Mouse (Mus musculus): Measurements from ENCODE around the gene Il25. TPM values are rescaled to one million over a fixed set of nuclear protein-coding genes. Genes with fewer than 3 reads are reported as not detected.

The Il25 gene
- not detected for total RNA-seq (2021)
- long read RNA-seq: 0 reads

- no peak for DNase-seq (ENCODE audit: low spot score in 2 of 2)
Measured at GRCm38 (mm10) chr14:54932645-54933150, at the start of gene Il25. Gene Il25, plus strand, starts transcription at chr14:54932695.

GRCm38 (mm10) chr14:54883154-54884021, 49.1 kb upstream of the Il25 start, which contains the start of the genes Bcl2l2 and Gm20521:
Gene Bcl2l2, plus strand, starts transcription at chr14:54883377.
Gene Gm20521, plus strand, starts transcription at chr14:54883441.
- DNase-seq (ENCODE audit: low spot score in 2 of 2): peak; percentile 75 to 81

GRCm38 (mm10) chr14:54884022-54884712, 48.3 kb upstream of the Il25 start:
- DNase-seq (ENCODE audit: low spot score in 2 of 2): no peak

GRCm38 (mm10) chr14:54885309-54885708, 47.2 kb upstream of the Il25 start:
- no peak for DNase-seq (ENCODE audit: low spot score in 2 of 2)

GRCm38 (mm10) chr14:54892200-54892599, 40.3 kb upstream of the Il25 start, which contains the start of gene Pabpn1:
Gene Pabpn1, plus strand, starts transcription at chr14:54892500.
- DNase-seq (ENCODE audit: low spot score in 2 of 2): no peak

GRCm38 (mm10) chr14:54893651-54894181, 38.8 kb upstream of the Il25 start:
- peak; percentile 97 to 98 for DNase-seq (ENCODE audit: low spot score in 2 of 2)

- no peak for DNase-seq (ENCODE audit: low spot score in 2 of 2)
Measured at GRCm38 (mm10) chr14:54894296-54895151, 38.0 kb upstream of the Il25 start.

GRCm38 (mm10) chr14:54897445-54897844, 35.0 kb upstream of the Il25 start:
- no peak for DNase-seq (ENCODE audit: low spot score in 2 of 2)

- DNase-seq (ENCODE audit: low spot score in 2 of 2): peak; percentile 71 to 74
Measured at GRCm38 (mm10) chr14:54900383-54900782, 32.1 kb upstream of the Il25 start.

GRCm38 (mm10) chr14:54903641-54904040, 28.9 kb upstream of the Il25 start:
- DNase-seq (ENCODE audit: low spot score in 2 of 2): no peak

- no peak for DNase-seq (ENCODE audit: low spot score in 2 of 2)
Measured at GRCm38 (mm10) chr14:54908682-54909081, 23.8 kb upstream of the Il25 start.

- DNase-seq (ENCODE audit: low spot score in 2 of 2): peak in 1 of 2 experiments; percentile 60
Measured at GRCm38 (mm10) chr14:54912109-54912850, 20.2 kb upstream of the Il25 start.

GRCm38 (mm10) chr14:54912886-54913285, 19.6 kb upstream of the Il25 start, which contains the start of gene Slc22a17:
Gene Slc22a17, minus strand, starts transcription at chr14:54913132.
- peak; percentile 84 to 88 for DNase-seq (ENCODE audit: low spot score in 2 of 2)

- DNase-seq (ENCODE audit: low spot score in 2 of 2): peak in 1 of 2 experiments; percentile 44
Measured at GRCm38 (mm10) chr14:54913343-54913742, 19.2 kb upstream of the Il25 start.

GRCm38 (mm10) chr14:54920076-54920685, 12.3 kb upstream of the Il25 start:
- DNase-seq (ENCODE audit: low spot score in 2 of 2): no peak

GRCm38 (mm10) chr14:54924641-54925348, 7.7 kb upstream of the Il25 start:
- DNase-seq (ENCODE audit: low spot score in 2 of 2): peak in 1 of 2 experiments; percentile 43

- DNase-seq (ENCODE audit: low spot score in 2 of 2): peak; percentile 58 to 71
Measured at GRCm38 (mm10) chr14:54925349-54926342, 6.8 kb upstream of the Il25 start, which contains the start of gene Efs. Gene Efs, minus strand, starts transcription at chr14:54926126.

Measured in layer of hippocampus, postnatal 10 days (tissue).